22 mouse cellular contexts compared by ENCODE assay signal in the genomic region with DNA sequence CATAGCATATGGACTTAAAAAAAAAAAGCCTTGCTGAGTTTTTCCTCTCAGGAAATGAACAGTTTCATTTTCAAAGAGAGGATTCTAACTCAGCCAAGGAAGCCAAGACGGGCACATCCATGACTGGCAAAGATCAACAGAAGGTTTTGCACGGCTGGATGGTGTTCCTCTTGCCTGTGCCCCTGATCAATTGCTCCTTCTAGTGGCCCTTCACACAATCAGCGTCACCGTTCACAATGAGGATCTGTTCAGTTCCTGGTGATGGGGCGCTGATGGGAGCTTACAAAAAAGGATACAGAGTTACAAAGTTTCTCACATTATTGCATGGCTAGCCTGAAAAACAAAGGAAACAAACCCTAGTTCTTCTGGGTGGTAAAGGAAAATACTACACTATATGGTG. TPM values are rescaled to one million over a fixed set of nuclear protein-coding genes. Genes with fewer than 3 reads are reported as not detected.
DNase-seq lines count a peak whose midpoint lies in the region; ATAC-seq and TF ChIP-seq lines count a peak whose summit lies in the region.
"Had no signal": no experiment of that assay in that cellular context is flagged by ENCODE, and none has a peak within 500 bp of the region (broad histone marks: within the 10 kb centered on the region; RNA-seq: fewer than 3 reads in every experiment).

No protein-coding gene starts in this region.

- TF ChIP-seq CTCF in cerebellum, adult 2 months (IDR thresholded peaks at IDR 0.05; ENCODE audit: borderline replicate concordance, insufficient read depth, low read depth, low read length) = peak; percentile 15; the same call in 1 of the 2 replicates
- TF ChIP-seq CTCF in hindbrain, postnatal 0 days (IDR thresholded peaks at IDR 0.05; ENCODE audit: low read depth) = peak; percentile 57
- peak; percentile 19; the same call in 1 of the 2 replicates for TF ChIP-seq CTCF in liver, embryonic 14.5 days (IDR thresholded peaks at IDR 0.05; ENCODE audit: low read depth)

- no peak overlapping the region for H3K27ac ChIP-seq in cerebellum, adult 2 months (ENCODE audit: insufficient read depth, low read length)
- no peak overlapping the region for H3K27ac ChIP-seq in hindbrain, postnatal 0 days
- H3K27ac ChIP-seq in hindbrain, embryonic 16.5 days (ENCODE audit: low read depth, low read length) = no peak overlapping the region
- no peak overlapping the region for H3K27ac ChIP-seq in liver, embryonic 14.5 days
- H3K27ac ChIP-seq in liver, embryonic 12.5 days = no peak overlapping the region
- H3K27ac ChIP-seq: embryonic facial prominence, embryonic 15.5 days; limb, embryonic 15.5 days; midbrain, embryonic 10.5 days had no signal

- no peak overlapping the region for H3K4me2 ChIP-seq in hindbrain, postnatal 0 days (ENCODE audit: low read depth, low read length)
- no peak overlapping the region for H3K4me2 ChIP-seq in hindbrain, embryonic 16.5 days (ENCODE audit: low read length)
- H3K4me2 ChIP-seq in liver, embryonic 14.5 days (ENCODE audit: low read depth) = no peak overlapping the region
- H3K4me2 ChIP-seq in liver, embryonic 12.5 days = no peak overlapping the region
- H3K4me2 ChIP-seq: embryonic facial prominence, embryonic 15.5 days; heart, embryonic 12.5 days; limb, embryonic 15.5 days had no signal

- 45% methylated on average over 5 of the region's 5 CpGs for WGBS in cerebellum, adult 2 months
- 34% methylated on average over 5 of the region's 5 CpGs for WGBS in hindbrain, postnatal 0 days
- 44% methylated on average over 5 of the region's 5 CpGs for WGBS in hindbrain, embryonic 16.5 days
- WGBS in liver, embryonic 14.5 days (ENCODE audit: insufficient replicate concordance) = 34% methylated on average over 5 of the region's 5 CpGs
- 47% methylated on average over 5 of the region's 5 CpGs for WGBS in liver, embryonic 12.5 days (ENCODE audit: insufficient replicate concordance)

- no peak for DNase-seq in cerebellum, adult 2 months
- DNase-seq in cerebellum, postnatal 25 days = no peak
- peak; percentile 43 for DNase-seq in hindbrain, postnatal 0 days (ENCODE audit: low spot score)
- DNase-seq in liver, embryonic 14.5 days (ENCODE audit: low read depth in 3 of 3, low spot score in 3 of 3) = no peak
- peak; percentile 11 for DNase-seq in testis, postnatal 14 days (ENCODE audit: low spot score)
- no peak for DNase-seq in testis, postnatal 10 days (ENCODE audit: low spot score)
- DNase-seq: adrenal gland, adult 8-10 months; cerebellum, adult 11-12 months; gastrocnemius, postnatal 36 days; heart, postnatal 36 days; kidney, postnatal 10 days; layer of hippocampus, adult 9-11 months; lung, postnatal 4 days had no signal

- TF ChIP-seq POLR2A in cerebellum, adult 2 months (IDR thresholded peaks at IDR 0.05; ENCODE audit: borderline replicate concordance, insufficient read depth, low read length) = no peak

- no peak for TF ChIP-seq EP300 in liver, embryonic 14.5 days (IDR thresholded peaks at IDR 0.05; ENCODE audit: low read depth)

- no peaks in the 10 kb centered on the region for H3K4me1 ChIP-seq in cerebellum, adult 2 months (ENCODE audit: control insufficient read depth, insufficient read depth, low read length)
- no peaks in the 10 kb centered on the region for H3K4me1 ChIP-seq in hindbrain, postnatal 0 days (ENCODE audit: insufficient read depth, low read length)
- H3K4me1 ChIP-seq in hindbrain, embryonic 16.5 days (ENCODE audit: control insufficient read depth, insufficient read depth, low read depth, low read length) = peaks cover 11% of the 10 kb centered on the region; the same call in 1 of the 2 replicates
- peaks cover 0 to 5% of the 10 kb centered on the region in 2 experiments; a peak in 3 of 4 replicates for H3K4me1 ChIP-seq in liver, embryonic 14.5 days (replicated peaks; ENCODE audit: control insufficient read depth in 2 of 2, insufficient read depth in 2 of 2, low read length in 1 of 2)
- H3K4me1 ChIP-seq in liver, embryonic 12.5 days = peaks cover 6% of the 10 kb centered on the region; the same call in 1 of the 2 replicates
- H3K4me1 ChIP-seq: embryonic facial prominence, embryonic 15.5 days had no signal

- H3K4me3 ChIP-seq in cerebellum, adult 2 months (replicated peaks; ENCODE audit: insufficient read depth, low read depth, low read length) = no peak overlapping the region
- H3K4me3 ChIP-seq in hindbrain, postnatal 0 days (ENCODE audit: low read length) = no peak overlapping the region
- no peak overlapping the region for H3K4me3 ChIP-seq in hindbrain, embryonic 16.5 days (ENCODE audit: low read length)
- no peak overlapping the region for H3K4me3 ChIP-seq in liver, embryonic 14.5 days (ENCODE audit: insufficient read depth in 1 of 2, low read depth in 2 of 2, low read length in 2 of 2)
- no peak overlapping the region for H3K4me3 ChIP-seq in liver, embryonic 12.5 days
- H3K4me3 ChIP-seq: embryonic facial prominence, embryonic 15.5 days; heart, embryonic 12.5 days; limb, embryonic 15.5 days; midbrain, embryonic 10.5 days; myocyte had no signal

- no peak overlapping the region for H3K9ac ChIP-seq in hindbrain, postnatal 0 days (replicated peaks; ENCODE audit: low read length)
- H3K9ac ChIP-seq in hindbrain, embryonic 16.5 days (ENCODE audit: low read depth, low read length) = no peak overlapping the region
- no peak overlapping the region for H3K9ac ChIP-seq in liver, embryonic 14.5 days (replicated peaks)
- H3K9ac ChIP-seq in liver, embryonic 12.5 days = no peak overlapping the region
- H3K9ac ChIP-seq: embryonic facial prominence, embryonic 15.5 days; heart, embryonic 12.5 days; limb, embryonic 15.5 days had no signal

- H3K9me3 ChIP-seq in hindbrain, postnatal 0 days (ENCODE audit: low read length) = no peaks in the 10 kb centered on the region
- no peaks in the 10 kb centered on the region for H3K9me3 ChIP-seq in hindbrain, embryonic 16.5 days (ENCODE audit: control insufficient read depth, low read length)
- H3K9me3 ChIP-seq in liver, embryonic 14.5 days (ENCODE audit: control insufficient read depth, low read length) = no peaks in the 10 kb centered on the region
- no peaks in the 10 kb centered on the region for H3K9me3 ChIP-seq in liver, embryonic 12.5 days (replicated peaks)
- H3K9me3 ChIP-seq: embryonic facial prominence, embryonic 15.5 days; heart, embryonic 12.5 days; limb, embryonic 15.5 days; midbrain, embryonic 10.5 days had no signal

- no peak for ATAC-seq in hindbrain, postnatal 0 days
- ATAC-seq in hindbrain, embryonic 16.5 days = no peak
- no peak for ATAC-seq in liver, embryonic 14.5 days (ENCODE audit: insufficient read depth)
- no peak for ATAC-seq in liver, embryonic 12.5 days
- ATAC-seq: CD4-positive, CD25-positive, alpha-beta regulatory T cell, adult 4 months had no signal

- H3K27me3 ChIP-seq in cerebellum, adult 2 months (ENCODE audit: control insufficient read depth, insufficient read depth, low read length) = no peaks in the 10 kb centered on the region; the same call in 1 of the 2 replicates
- H3K27me3 ChIP-seq in hindbrain, postnatal 0 days (ENCODE audit: insufficient read depth, low read length) = no peaks in the 10 kb centered on the region
- no peaks in the 10 kb centered on the region for H3K27me3 ChIP-seq in hindbrain, embryonic 16.5 days (replicated peaks; ENCODE audit: control insufficient read depth, insufficient read depth, low read length)
- H3K27me3 ChIP-seq in liver, embryonic 14.5 days (ENCODE audit: control insufficient read depth, insufficient read depth, low read length) = no peaks in the 10 kb centered on the region
- H3K27me3 ChIP-seq in liver, embryonic 12.5 days (replicated peaks) = no peaks in the 10 kb centered on the region
- H3K27me3 ChIP-seq: embryonic facial prominence, embryonic 15.5 days; heart, embryonic 12.5 days; limb, embryonic 15.5 days had no signal

- no peaks in the 10 kb centered on the region for H3K36me3 ChIP-seq in hindbrain, postnatal 0 days (ENCODE audit: insufficient read depth, low read length)
- H3K36me3 ChIP-seq in hindbrain, embryonic 16.5 days (ENCODE audit: control insufficient read depth, insufficient read depth, low read length) = no peaks in the 10 kb centered on the region
- H3K36me3 ChIP-seq in liver, embryonic 14.5 days (replicated peaks; ENCODE audit: control insufficient read depth, insufficient read depth, low read depth) = no peaks in the 10 kb centered on the region
- H3K36me3 ChIP-seq in liver, embryonic 12.5 days = no peaks in the 10 kb centered on the region
- H3K36me3 ChIP-seq: embryonic facial prominence, embryonic 15.5 days; heart, embryonic 12.5 days; limb, embryonic 15.5 days; midbrain, embryonic 10.5 days had no signal

RNA-seq across cellular contexts. Expression of a gene that starts 52.4 kb away (rescaled TPM):
- 12.5 and 16.1 TPM in 2 replicates for polyA plus RNA-seq in cerebellum, adult 2 months (2012; rRNA removed)
- 40.2 and 47.0 TPM in 2 replicates for total RNA-seq in hindbrain, postnatal 0 days (2014; rRNA removed)
- polyA plus RNA-seq in hindbrain, postnatal 0 days (2015; fragmentation: Nextera tagmentation; extraction: Ambion mirVana) = 29.0 and 31.4 TPM in 2 replicates
- polyA plus RNA-seq in hindbrain, embryonic 16.5 days (2015; fragmentation: Nextera tagmentation; extraction: Ambion mirVana) = 32.0 and 33.5 TPM in 2 replicates
- 1.2 and 1.5 TPM in 2 replicates for polyA plus RNA-seq in liver, embryonic 14.5 days (2012; rRNA removed)
- 0.43 and 0.53 TPM in 2 replicates for polyA plus RNA-seq in liver, embryonic 14.5 days (2014; fragmentation: Nextera tagmentation; extraction: Ambion mirVana)
- 2.9 and 3.5 TPM in 2 replicates for polyA plus RNA-seq in liver, embryonic 12.5 days (2016; fragmentation: Nextera tagmentation; extraction: Ambion mirVana)
- total RNA-seq: MEL had no signal
- polyA plus RNA-seq: myocyte had no signal

Comparison
In these comparisons a context has a peak if more than half of its experiments do, and no peak if none do; other contexts are left out.
1. DNase-seq: peak in hindbrain, postnatal 0 days (single experiment) and testis, postnatal 14 days (single experiment); none in cerebellum, adult 2 months (0 of 2), cerebellum, postnatal 25 days (0 of 2), liver, embryonic 14.5 days (0 of 3) and testis, postnatal 10 days (single experiment).
2. Peak in every context shown above with its lines, with median percentiles within 50 percentile points of each other: CTCF ChIP-seq.